Mouse (Mus musculus) embryonic facial prominence, embryonic 14.5 days (tissue): ENCODE measurements around the gene Sh2b3. TPM values are rescaled to one million over a fixed set of nuclear protein-coding genes. Genes with fewer than 3 reads are reported as not detected.
A peak's percentile ranks its signal among the peaks of the same experiment; 100 is the strongest.

Experiments
- ATAC-seq: fragments of 200-750 bp; cut with Nextera tagmentation; 2 replicates; pipeline ENCODE4 v1.8.0; 2017; ENCODE audit warnings: low read depth, moderate number of reproducible peaks, moderate TSS enrichment
- DNase-seq: peaks from one replicate; pipeline ENCODE4 v3.0.0-alpha.2; 2015; ENCODE audit warnings: low spot score
- H3K27ac ChIP-seq: fragments of 300-500 bp; sonication (generic); replicated peaks from 2 replicates; pipeline ENCODE4 v1.5.1; 2014; ENCODE audit warnings: low read depth, mild to moderate bottlenecking, low read length, moderate library complexity
- H3K27me3 ChIP-seq: fragments of 300-500 bp; sonication (generic); replicated peaks from 2 replicates; pipeline ENCODE4 v1.6.1; 2014; ENCODE audit warnings: low read length; ENCODE audit not compliant: control insufficient read depth, insufficient read depth
- H3K36me3 ChIP-seq: fragments of 300-500 bp; sonication (generic); 2 replicates; pipeline ENCODE4 v1.6.1; 2014; ENCODE audit warnings: low read length, mixed read lengths; ENCODE audit not compliant: control insufficient read depth, insufficient read depth
- H3K4me1 ChIP-seq: fragments of 300-500 bp; sonication (generic); 2 replicates; pipeline ENCODE4 v1.6.1; 2014; ENCODE audit warnings: antibody characterized with exemption, low read length; ENCODE audit not compliant: control insufficient read depth, insufficient read depth
- H3K4me2 ChIP-seq: fragments of 300-500 bp; sonication (generic); 2 replicates; pipeline ENCODE4 v1.6.1; 2014; ENCODE audit warnings: low read depth, mild to moderate bottlenecking, low read length, moderate library complexity, mixed read lengths
- H3K4me3 ChIP-seq: fragments of 300-500 bp; sonication (generic); 2 replicates; pipeline ENCODE4 v1.5.1; 2014; ENCODE audit warnings: low read depth, mild to moderate bottlenecking, low read length
- H3K9ac ChIP-seq: fragments of 300-500 bp; sonication (generic); 2 replicates; pipeline ENCODE4 v1.6.1; 2014; ENCODE audit warnings: low read depth, mild to moderate bottlenecking, low read length, moderate library complexity, mixed read lengths
- H3K9me3 ChIP-seq: fragments of 300-500 bp; sonication (generic); 2 replicates; pipeline ENCODE4 v1.6.1; 2016; ENCODE audit warnings: low read length; ENCODE audit not compliant: control insufficient read depth
- WGBS: fragments of 180-500 bp; shearing (Covaris S2); extraction: QIAGEN DNeasy Blood & Tissue Kit; methylation state at CpG from one replicate; pipeline ENCODE4 v1.1.7; 2014; 5-methylcytosine and 5-hydroxymethylcytosine counted together
- polyA plus RNA-seq: library from polyadenylated mRNA; unstranded; fragments of >200 nt; fragmentation: Nextera tagmentation; extraction: Ambion mirVana; gene quantifications from 2 replicates; pipeline ENCODE4 v1.2.1, GENCODE M21; 2014

Gene Sh2b3
- polyA plus RNA-seq, 1 experiment from 2014 or later: 18.3 TPM

DNA sequence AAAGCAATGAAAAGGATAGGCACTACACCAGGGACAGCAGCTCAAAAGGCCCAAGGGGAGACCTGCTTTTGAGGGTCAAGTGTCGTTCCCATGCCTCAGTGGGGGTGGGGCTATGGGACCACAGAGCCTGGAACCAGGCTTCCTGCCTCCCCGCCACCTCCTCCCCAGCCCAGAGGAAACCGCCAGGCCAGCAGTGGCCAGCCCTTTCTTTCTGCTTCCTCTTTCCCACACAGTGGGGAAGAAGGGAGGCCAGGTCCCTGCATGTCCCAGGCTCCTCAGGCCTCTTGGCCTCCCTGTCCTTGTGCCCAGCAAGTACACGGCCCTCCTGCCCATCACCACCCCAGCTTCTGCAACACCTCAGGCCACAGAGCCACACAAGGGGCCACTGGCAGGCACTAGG is 13.3 kb downstream of the Sh2b3 start:
- Histone ChIP-seq H3K4me3 (no peak overlapping the region), H3K36me3 (peaks cover 51% of the 10 kb centered on the region), H3K9ac (no peak overlapping the region), H3K9me3 (no peaks in the 10 kb centered on the region), H3K27ac (no peak overlapping the region), H3K4me1 (peaks cover 8% of the 10 kb centered on the region), H3K27me3 (peaks cover 11% of the 10 kb centered on the region; the same call in 1 of the 2 replicates), H3K4me2 (no peak overlapping the region)
- WGBS: 75% methylated on average over 3 of the region's 4 CpGs
- ATAC-seq (no peak), DNase-seq (no peak)

DNA sequence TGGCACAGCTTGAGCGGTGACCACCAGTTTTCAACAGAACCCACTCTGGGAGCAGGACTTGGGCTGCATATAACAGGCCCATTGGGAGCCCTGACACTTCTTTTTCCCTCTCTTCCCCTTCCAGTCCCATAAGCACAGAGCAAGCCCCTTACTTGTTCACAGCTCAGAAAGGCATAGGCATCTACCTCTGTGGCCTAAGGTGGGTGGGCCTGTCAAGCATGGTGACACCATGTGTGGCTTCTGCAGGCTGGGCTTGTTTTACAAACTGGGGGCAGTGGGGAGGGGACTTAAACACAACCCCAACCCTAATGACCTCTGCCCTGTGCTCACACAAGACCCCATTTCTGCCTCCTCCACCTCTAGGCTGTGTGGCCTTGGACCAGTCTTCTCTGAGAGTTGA is 13.8 kb downstream of the Sh2b3 start:
- DNase-seq (no peak), ATAC-seq (no peak)
- peaks cover 6% of the 10 kb centered on the region; the same call in 1 of the 2 replicates for H3K27me3 ChIP-seq
- H3K4me1 ChIP-seq: peaks cover 3% of the 10 kb centered on the region
- no peak overlapping the region for H3K9ac ChIP-seq
- no peak overlapping the region for H3K4me3 ChIP-seq
- no peak overlapping the region for H3K4me2 ChIP-seq
- peaks cover 56% of the 10 kb centered on the region for H3K36me3 ChIP-seq
- no peaks in the 10 kb centered on the region for H3K9me3 ChIP-seq
- 89% methylated on average over 1 of the region's 1 CpGs for WGBS
- no peak overlapping the region for H3K27ac ChIP-seq

- WGBS: 49% methylated on average over 7 of the region's 7 CpGs
- no peak overlapping the region for H3K4me2 ChIP-seq
- no peaks in the 10 kb centered on the region for H3K27me3 ChIP-seq
- H3K36me3 ChIP-seq: peaks cover 60% of the 10 kb centered on the region
- H3K9ac ChIP-seq: no peak overlapping the region
- no peak overlapping the region for H3K4me3 ChIP-seq
- H3K4me1 ChIP-seq: no peaks in the 10 kb centered on the region
- H3K27ac ChIP-seq: no peak overlapping the region
- DNase-seq (no peak), ATAC-seq (no peak)
- no peaks in the 10 kb centered on the region for H3K9me3 ChIP-seq
These were observed 14.5 kb downstream of the Sh2b3 start for GRCm38 (mm10) chr5:121822786-121823505.

GRCm38 (mm10) chr5:121821552-121821951 is 15.9 kb downstream of the Sh2b3 start:
- Histone ChIP-seq H3K4me2 (no peak overlapping the region), H3K36me3 (peaks cover 60% of the 10 kb centered on the region), H3K9me3 (no peaks in the 10 kb centered on the region), H3K27me3 (no peaks in the 10 kb centered on the region), H3K4me1 (no peaks in the 10 kb centered on the region), H3K4me3 (no peak overlapping the region), H3K9ac (no peak overlapping the region), H3K27ac (no peak overlapping the region)
- DNase-seq (no peak), ATAC-seq (no peak)
- 76% methylated on average over 5 of the region's 5 CpGs for WGBS

GRCm38 (mm10) chr5:121821116-121821515 is 16.3 kb downstream of the Sh2b3 start:
- H3K9me3 ChIP-seq: no peaks in the 10 kb centered on the region
- H3K4me2 ChIP-seq: no peak overlapping the region
- H3K36me3 ChIP-seq: peaks cover 61% of the 10 kb centered on the region
- no peak overlapping the region for H3K4me3 ChIP-seq
- H3K9ac ChIP-seq: no peak overlapping the region
- no peaks in the 10 kb centered on the region for H3K27me3 ChIP-seq
- ATAC-seq: no peak
- WGBS: 78% methylated on average over 5 of the region's 5 CpGs
- no peak for DNase-seq
- H3K27ac ChIP-seq: no peak overlapping the region
- H3K4me1 ChIP-seq: no peaks in the 10 kb centered on the region

GRCm38 (mm10) chr5:121820657-121821056 is 16.8 kb downstream of the Sh2b3 start:
- no peak overlapping the region for H3K9ac ChIP-seq
- peaks cover 63% of the 10 kb centered on the region for H3K36me3 ChIP-seq
- H3K4me2 ChIP-seq: no peak overlapping the region
- H3K27ac ChIP-seq: no peak overlapping the region
- H3K9me3 ChIP-seq: no peaks in the 10 kb centered on the region
- no peak overlapping the region for H3K4me3 ChIP-seq
- no peak for DNase-seq
- 85% methylated on average over 3 of the region's 3 CpGs for WGBS
- ATAC-seq: no peak
- no peaks in the 10 kb centered on the region for H3K27me3 ChIP-seq
- H3K4me1 ChIP-seq: no peaks in the 10 kb centered on the region

GRCm38 (mm10) chr5:121820161-121820560 is 17.3 kb downstream of the Sh2b3 start:
- Histone ChIP-seq H3K9me3 (no peaks in the 10 kb centered on the region), H3K36me3 (peaks cover 63% of the 10 kb centered on the region), H3K4me2 (no peak overlapping the region), H3K9ac (no peak overlapping the region), H3K4me1 (no peaks in the 10 kb centered on the region), H3K27ac (no peak overlapping the region), H3K4me3 (no peak overlapping the region), H3K27me3 (no peaks in the 10 kb centered on the region)
- DNase-seq (peak; percentile 54), ATAC-seq (no peak)
- 69% methylated on average over 2 of the region's 2 CpGs for WGBS

DNA sequence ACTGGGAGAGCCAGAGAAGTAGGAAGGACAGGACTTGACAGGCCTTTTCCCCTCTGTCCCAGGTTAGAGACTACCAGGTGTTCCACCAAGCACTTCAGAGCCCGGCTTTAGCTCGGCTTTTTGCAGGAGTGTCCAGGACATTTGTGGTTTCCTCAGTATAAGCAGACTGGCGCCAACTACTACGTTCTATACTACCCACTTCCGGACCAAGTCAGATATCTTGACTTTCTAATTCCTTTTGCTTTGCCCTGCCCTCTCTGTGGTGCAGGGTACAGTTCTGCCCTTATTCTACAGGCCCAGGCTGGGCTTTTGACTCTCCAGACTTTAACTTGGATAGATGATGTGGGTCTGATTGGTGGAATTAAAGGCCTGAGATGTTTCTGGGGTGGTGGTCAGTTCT is 17.9 kb downstream of the Sh2b3 start:
- H3K4me2 ChIP-seq: no peak overlapping the region
- no peaks in the 10 kb centered on the region for H3K4me1 ChIP-seq
- ATAC-seq (no peak), DNase-seq (no peak)
- H3K27me3 ChIP-seq: no peaks in the 10 kb centered on the region
- no peaks in the 10 kb centered on the region for H3K9me3 ChIP-seq
- no peak overlapping the region for H3K4me3 ChIP-seq
- H3K36me3 ChIP-seq: peaks cover 65% of the 10 kb centered on the region
- no peak overlapping the region for H3K27ac ChIP-seq
- no peak overlapping the region for H3K9ac ChIP-seq
- WGBS: 81% methylated on average over 5 of the region's 5 CpGs

GRCm38 (mm10) chr5:121818862-121819261 is 18.6 kb downstream of the Sh2b3 start:
- DNase-seq (no peak), ATAC-seq (no peak)
- H3K4me3 ChIP-seq: no peak overlapping the region
- WGBS: 95% methylated on average over 4 of the region's 4 CpGs
- H3K4me1 ChIP-seq: no peaks in the 10 kb centered on the region
- H3K27ac ChIP-seq: no peak overlapping the region
- no peaks in the 10 kb centered on the region for H3K9me3 ChIP-seq
- no peak overlapping the region for H3K4me2 ChIP-seq
- no peak overlapping the region for H3K9ac ChIP-seq
- H3K27me3 ChIP-seq: no peaks in the 10 kb centered on the region
- peaks cover 68% of the 10 kb centered on the region for H3K36me3 ChIP-seq
